Mouse (Mus musculus) forebrain, embryonic 10.5 days (tissue): Measurements from ENCODE around the gene Vgll4. TPM values are rescaled to one million over a fixed set of nuclear protein-coding genes. Genes with fewer than 3 reads are reported as not detected.

Source experiments
- DNase-seq: peaks from one replicate; pipeline ENCODE4 v3.0.0-alpha.2; 2017; ENCODE audit warnings: low spot score; ENCODE audit errors: extremely low spot score
- H3K27ac ChIP-seq: fragments of 300-500 bp; sonication (generic); 2 replicates; pipeline ENCODE4 v1.5.1; 2016; ENCODE audit warnings: mild to moderate bottlenecking
- H3K27me3 ChIP-seq: fragments of 300-500 bp; sonication (generic); 2 replicates; pipeline ENCODE4 v1.6.1; 2016; ENCODE audit warnings: mild to moderate bottlenecking; ENCODE audit not compliant: poor library complexity, severe bottlenecking
- H3K36me3 ChIP-seq: fragments of 300-500 bp; sonication (generic); replicated peaks from 2 replicates; pipeline ENCODE4 v1.6.1; 2016; ENCODE audit warnings: mild to moderate bottlenecking, moderate library complexity
- H3K4me1 ChIP-seq: fragments of 300-500 bp; sonication (generic); 2 replicates; pipeline ENCODE4 v1.6.1; 2016
- H3K4me3 ChIP-seq: fragments of 300-500 bp; sonication (generic); 2 replicates; pipeline ENCODE4 v1.5.1; 2016; ENCODE audit warnings: mild to moderate bottlenecking, moderate library complexity
- H3K9me3 ChIP-seq: fragments of 300-500 bp; sonication (generic); 2 replicates; pipeline ENCODE4 v1.6.1; 2016; ENCODE audit warnings: mild to moderate bottlenecking, moderate library complexity
- WGBS: fragments of 180-500 bp; shearing (Covaris S2); methylation state at CpG from one replicate; pipeline ENCODE4 v1.1.7; 2016; 5-methylcytosine and 5-hydroxymethylcytosine counted together
- polyA plus RNA-seq: library from polyadenylated mRNA; unstranded; fragments of >200 nt; fragmentation: Nextera tagmentation; extraction: Ambion mirVana; gene quantifications from 2 replicates; pipeline ENCODE4 v1.2.1, GENCODE M21; 2016

Vgll4 gene
- polyA plus RNA-seq, 1 experiment from 2014 or later, result 81.7 TPM

- H3K4me3 ChIP-seq, result no peak overlapping the region
- no peak for DNase-seq
- 90% methylated on average over 8 of the region's 8 CpGs for WGBS
- no peaks in the 10 kb centered on the region for H3K9me3 ChIP-seq
- peaks cover 71% of the 10 kb centered on the region for H3K4me1 ChIP-seq
- H3K27ac ChIP-seq, result 0 out of 2 replicates have a peak overlapping the region, but pooled peaks have one; percentile 37
- H3K36me3 ChIP-seq, result no peaks in the 10 kb centered on the region
- peaks cover 26% of the 10 kb centered on the region for H3K27me3 ChIP-seq
Measured at GRCm38 (mm10) chr6:114849787-114850186, 120.0 kb downstream of the Vgll4 start.

GRCm38 (mm10) chr6:114848761-114849160, 121.0 kb downstream of the Vgll4 start:
- 77% methylated on average over 7 of the region's 7 CpGs for WGBS
- Histone ChIP-seq H3K36me3 (no peaks in the 10 kb centered on the region), H3K4me1 (peaks cover 61% of the 10 kb centered on the region), H3K27ac (peak overlapping the region; percentile 37; the same call in 1 of the 2 replicates), H3K9me3 (no peaks in the 10 kb centered on the region), H3K27me3 (peaks cover 22% of the 10 kb centered on the region), H3K4me3 (no peak overlapping the region)
- DNase-seq, result no peak

- Histone ChIP-seq H3K27ac (no peak overlapping the region), H3K4me1 (peaks cover 50% of the 10 kb centered on the region), H3K4me3 (no peak overlapping the region), H3K9me3 (peaks cover 4% of the 10 kb centered on the region; the same call in 1 of the 2 replicates), H3K36me3 (no peaks in the 10 kb centered on the region), H3K27me3 (peaks cover 13% of the 10 kb centered on the region; the same call in 1 of the 2 replicates)
- WGBS, result 86% methylated on average over 12 of the region's 12 CpGs
- no peak for DNase-seq
Measured at GRCm38 (mm10) chr6:114847582-114848174, 122.1 kb downstream of the Vgll4 start.

- WGBS, result 34% methylated on average over 4 of the region's 4 CpGs
- no peak overlapping the region for H3K4me3 ChIP-seq
- H3K27ac ChIP-seq, result peak overlapping the region; percentile 41
- DNase-seq, result no peak
- H3K36me3 ChIP-seq, result no peaks in the 10 kb centered on the region
- peaks cover 50% of the 10 kb centered on the region for H3K4me1 ChIP-seq
- H3K9me3 ChIP-seq, result peaks cover 4% of the 10 kb centered on the region; the same call in 1 of the 2 replicates
- H3K27me3 ChIP-seq, result 0 out of 2 replicates have a peak, but pooled peaks cover 2% of the 10 kb centered on the region
Measured at GRCm38 (mm10) chr6:114846153-114846772, 123.5 kb downstream of the Vgll4 start.

GRCm38 (mm10) chr6:114842863-114843262, 126.9 kb downstream of the Vgll4 start:
- peaks cover 56% of the 10 kb centered on the region for H3K4me1 ChIP-seq
- DNase-seq, result no peak
- peaks cover 4% of the 10 kb centered on the region; the same call in 1 of the 2 replicates for H3K9me3 ChIP-seq
- peak overlapping the region; percentile 40; the same call in 1 of the 2 replicates for H3K27ac ChIP-seq
- WGBS, result 86% methylated on average over 2 of the region's 2 CpGs
- H3K4me3 ChIP-seq, result no peak overlapping the region
- no peaks in the 10 kb centered on the region for H3K36me3 ChIP-seq
- no peaks in the 10 kb centered on the region for H3K27me3 ChIP-seq

DNA sequence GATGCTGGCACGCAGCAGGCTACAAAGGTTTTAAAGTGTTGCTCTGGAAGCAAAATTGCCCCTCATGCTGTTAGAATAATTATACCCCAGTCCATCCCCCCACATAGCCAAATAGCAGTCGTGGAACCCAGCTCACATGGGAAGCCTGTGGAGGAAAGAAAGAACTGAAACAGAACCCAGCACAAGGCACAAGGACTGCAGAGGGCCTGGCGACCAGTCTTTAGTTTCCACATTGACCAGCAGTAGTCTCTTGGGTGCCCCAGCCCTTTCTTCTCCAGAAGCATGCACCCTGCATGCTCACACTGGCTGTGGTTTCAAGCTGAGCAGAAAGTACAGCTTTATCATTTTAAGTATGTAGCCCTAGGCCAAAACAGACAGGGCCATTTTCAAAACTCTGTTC, 127.7 kb downstream of the Vgll4 start:
- Histone ChIP-seq H3K36me3 (no peaks in the 10 kb centered on the region), H3K27me3 (no peaks in the 10 kb centered on the region), H3K9me3 (peaks cover 4% of the 10 kb centered on the region; the same call in 1 of the 2 replicates), H3K4me1 (peaks cover 52% of the 10 kb centered on the region), H3K27ac (0 out of 2 replicates have a peak overlapping the region, but pooled peaks have one; percentile 62), H3K4me3 (no peak overlapping the region)
- WGBS, result 75% methylated on average over 3 of the region's 3 CpGs
- DNase-seq, result no peak

- no peak overlapping the region for H3K4me3 ChIP-seq
- no peak overlapping the region for H3K27ac ChIP-seq
- peaks cover 50% of the 10 kb centered on the region for H3K4me1 ChIP-seq
- H3K27me3 ChIP-seq, result no peaks in the 10 kb centered on the region
- H3K9me3 ChIP-seq, result peaks cover 4% of the 10 kb centered on the region; the same call in 1 of the 2 replicates
- no peaks in the 10 kb centered on the region for H3K36me3 ChIP-seq
- DNase-seq, result no peak
- 90% methylated on average over 7 of the region's 7 CpGs for WGBS
Measured at GRCm38 (mm10) chr6:114840012-114840411, 129.8 kb downstream of the Vgll4 start.

- Histone ChIP-seq H3K4me1 (peaks cover 55% of the 10 kb centered on the region), H3K36me3 (no peaks in the 10 kb centered on the region), H3K9me3 (peaks cover 4% of the 10 kb centered on the region; the same call in 1 of the 2 replicates), H3K27ac (0 out of 2 replicates have a peak overlapping the region, but pooled peaks have one; percentile 9), H3K27me3 (no peaks in the 10 kb centered on the region), H3K4me3 (no peak overlapping the region)
- WGBS, result 86% methylated on average over 4 of the region's 4 CpGs
- no peak for DNase-seq
Measured at GRCm38 (mm10) chr6:114838872-114839271, 130.9 kb downstream of the Vgll4 start.

GRCm38 (mm10) chr6:114836433-114836832, 133.4 kb downstream of the Vgll4 start:
- H3K4me1 ChIP-seq, result peaks cover 58% of the 10 kb centered on the region
- H3K36me3 ChIP-seq, result no peaks in the 10 kb centered on the region
- WGBS, result 89% methylated on average over 3 of the region's 3 CpGs
- H3K27me3 ChIP-seq, result no peaks in the 10 kb centered on the region
- no peaks in the 10 kb centered on the region for H3K9me3 ChIP-seq
- no peak overlapping the region for H3K4me3 ChIP-seq
- H3K27ac ChIP-seq, result peak overlapping the region; percentile 2; the same call in 1 of the 2 replicates
- no peak for DNase-seq

DNA sequence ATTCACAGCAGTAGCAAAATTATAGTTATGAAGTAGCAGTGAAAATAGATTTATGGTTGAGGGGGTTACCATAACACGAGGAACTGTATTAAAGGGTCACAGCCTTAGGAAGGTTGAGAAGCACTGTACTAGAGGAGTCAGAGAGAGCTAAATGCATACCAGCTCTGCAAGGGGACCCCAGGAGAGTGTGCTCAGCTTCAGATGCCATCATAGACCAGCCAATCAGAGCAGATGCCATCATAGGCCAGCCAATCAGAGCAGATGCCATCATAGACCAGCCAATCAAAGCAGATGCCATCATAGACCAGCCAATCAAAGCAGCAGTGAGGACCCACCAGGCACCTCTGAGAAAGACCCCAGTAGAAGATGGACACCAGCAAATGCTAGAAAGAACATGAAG, 134.0 kb downstream of the Vgll4 start:
- 83% methylated on average over 1 of the region's 1 CpGs for WGBS
- H3K4me1 ChIP-seq, result peaks cover 51% of the 10 kb centered on the region

DNA sequence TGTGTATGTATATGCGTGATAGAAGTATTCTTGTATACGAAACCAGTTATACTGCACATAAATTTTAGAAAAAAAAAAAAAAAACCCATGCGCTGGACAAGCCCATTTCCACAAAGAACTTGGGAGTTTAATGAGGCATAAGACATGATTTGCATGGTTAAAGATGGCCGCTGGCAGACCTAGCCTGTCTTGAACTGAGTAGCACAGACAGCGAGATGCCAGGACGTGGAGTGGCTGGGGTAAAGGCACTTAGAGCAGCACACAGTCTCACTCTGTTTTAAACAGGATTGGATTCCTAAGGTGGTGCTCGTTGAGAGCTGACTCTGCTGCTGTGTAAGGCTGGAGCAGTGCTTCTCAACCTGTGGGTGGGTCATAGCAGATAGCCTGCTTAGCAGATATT, 134.4 kb downstream of the Vgll4 start:
- Histone ChIP-seq H3K4me1 (peaks cover 47% of the 10 kb centered on the region), H3K27ac (no peak overlapping the region), H3K9me3 (no peaks in the 10 kb centered on the region), H3K36me3 (no peaks in the 10 kb centered on the region), H3K27me3 (no peaks in the 10 kb centered on the region), H3K4me3 (no peak overlapping the region)
- 90% methylated on average over 7 of the region's 7 CpGs for WGBS
- DNase-seq, result no peak

More for the DNA sequence above, 134.0 kb downstream of the Vgll4 start:
- no peak overlapping the region for H3K27ac ChIP-seq
- no peaks in the 10 kb centered on the region for H3K27me3 ChIP-seq
- no peak for DNase-seq
- no peaks in the 10 kb centered on the region for H3K9me3 ChIP-seq
- H3K36me3 ChIP-seq, result no peaks in the 10 kb centered on the region
- no peak overlapping the region for H3K4me3 ChIP-seq

DNA sequence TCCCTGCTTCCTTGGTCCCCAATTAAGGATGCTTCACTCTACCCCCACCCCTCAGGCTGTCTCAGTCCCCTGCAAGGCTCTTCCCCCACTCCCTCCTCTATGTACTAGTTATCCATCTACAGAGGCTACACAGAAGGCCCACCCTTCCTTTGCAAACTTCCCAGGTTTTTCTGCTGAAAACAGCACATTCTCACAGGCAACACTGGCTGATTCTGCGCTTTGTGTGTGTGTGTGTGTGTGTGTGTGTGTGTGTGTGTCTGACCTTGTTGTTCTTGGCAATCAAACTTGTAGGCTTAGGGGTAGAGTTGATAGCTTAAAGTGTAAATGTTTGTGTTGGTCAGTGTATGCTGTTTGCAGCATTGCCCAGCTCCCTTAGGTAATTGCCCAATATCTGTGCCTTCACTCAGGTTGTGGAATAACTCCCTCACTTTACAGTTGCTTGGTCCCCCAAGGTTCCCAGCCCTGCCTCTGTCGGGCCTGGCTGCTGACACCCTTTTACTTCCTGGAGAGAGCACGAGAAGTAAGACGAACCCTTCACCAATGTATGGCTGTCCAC, 135.9 kb downstream of the Vgll4 start:
- no peak for DNase-seq
- WGBS, result 88% methylated on average over 4 of the region's 4 CpGs

More for the DNA sequence above, 135.9 kb downstream of the Vgll4 start:
- no peak overlapping the region for H3K4me3 ChIP-seq
- no peaks in the 10 kb centered on the region for H3K9me3 ChIP-seq
- H3K27ac ChIP-seq, result no peak overlapping the region
- H3K36me3 ChIP-seq, result no peaks in the 10 kb centered on the region
- H3K27me3 ChIP-seq, result no peaks in the 10 kb centered on the region
- H3K4me1 ChIP-seq, result peaks cover 37% of the 10 kb centered on the region
